Mouse (Mus musculus): ENCODE data around the gene Cnot8.
"Not testable (repeated sequence)": the region's sequence is repeated elsewhere in the genome, so short reads cannot be mapped to it uniquely, and the experiment has no call there.

DNA sequence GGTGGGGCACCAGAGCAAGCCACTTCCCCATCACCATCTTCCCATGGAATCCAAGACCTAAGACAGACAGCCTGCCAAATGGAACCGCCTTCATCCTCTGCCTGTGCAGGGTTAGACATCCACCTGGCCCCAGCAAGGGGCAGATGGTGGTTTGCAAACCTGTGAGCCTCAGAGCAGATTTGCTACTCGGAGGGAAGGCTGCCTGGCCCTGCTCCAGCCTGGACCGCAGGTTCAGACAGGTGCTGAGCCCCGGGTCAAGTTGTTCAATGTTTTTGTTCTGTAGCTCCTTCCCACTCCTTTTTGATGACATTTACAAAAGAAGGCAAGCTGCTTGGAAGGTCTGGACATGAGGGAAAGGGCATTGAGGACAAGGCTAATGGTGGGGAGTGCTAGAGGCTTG lies 42.7 kb upstream of the Cnot8 start:
- not testable (repeated sequence) for TF ChIP-seq TAL1, GATA1 (IDR thresholded peaks at IDR 0.05; ENCODE audit: low read length)

Data from erythroblast, embryonic 14.5 days (primary cell).